Mouse (Mus musculus) heart, adult 2 months (tissue): ENCODE measurements at regions not wholly inside any gene's neighbourhood (a gene's known extent, or its start where the extent isn't known, plus 50 kb on each side); places are given as distances from the start of the nearest gene placed in this dataset.

ENCODE experiments used
- CTCF ChIP-seq: fragments of 200-600 bp; IDR thresholded peaks from 2 replicates; pipeline ENCODE4 v1.8.1; 2022; ENCODE audit warnings: antibody characterized with exemption, mild to moderate bottlenecking, moderate library complexity
- EP300 ChIP-seq: fragments of 200-500 bp; IDR thresholded peaks from 2 replicates; pipeline ENCODE4 v1.6.1; 2011; ENCODE audit warnings: low read depth, low read length, control low read depth; ENCODE audit not compliant: insufficient read depth
- POLR2A ChIP-seq: fragments of 200-500 bp; IDR thresholded peaks from 2 replicates; pipeline ENCODE4 v1.6.1; 2011; ENCODE audit warnings: mild to moderate bottlenecking, low read depth, low read length, control low read depth; ENCODE audit not compliant: insufficient read depth

DNA sequence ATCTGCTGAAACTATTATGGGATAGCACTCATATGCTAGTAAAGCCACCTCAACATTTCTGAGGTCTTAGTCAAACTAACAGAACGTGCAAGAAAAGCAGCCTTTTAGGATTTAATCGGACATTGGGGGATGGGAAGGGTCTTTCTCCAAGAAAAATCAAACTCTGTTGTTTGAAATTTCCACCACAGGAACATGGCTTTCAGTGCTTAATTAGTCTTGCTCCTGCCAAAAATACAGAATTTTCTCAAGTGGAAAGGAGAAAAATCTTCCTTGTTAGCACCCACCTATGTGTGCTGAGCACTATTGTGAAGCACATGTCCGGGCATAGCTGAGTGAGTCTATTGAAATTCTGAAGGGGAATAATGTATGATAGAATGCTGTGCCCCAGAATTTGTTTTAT is 1470.0 kb downstream of the Slc22a22 start:
- TF ChIP-seq POLR2A (no peak), CTCF (no peak), EP300 (no peak)
